Mouse (Mus musculus) forebrain, postnatal 0 days (tissue): Measurements from ENCODE around the gene Isyna1. TPM values are rescaled to one million over a fixed set of nuclear protein-coding genes. Genes with fewer than 3 reads are reported as not detected.

Experiments
- ATAC-seq: fragments of 200-750 bp; cut with Nextera tagmentation; 2 replicates; pipeline ENCODE4 v1.8.0; 2017; ENCODE audit warnings: mild to moderate bottlenecking, moderate library complexity
- DNase-seq: peaks from one replicate; pipeline ENCODE4 v3.0.0-alpha.2; 2015
- H3K27ac ChIP-seq: fragments of 300-500 bp; sonication (generic); 2 replicates; pipeline ENCODE4 v1.5.1; 2014; ENCODE audit warnings: low read depth, mild to moderate bottlenecking, antibody characterized with exemption, low read length, moderate library complexity, mixed read lengths
- H3K27me3 ChIP-seq: fragments of 300-500 bp; sonication (generic); 2 replicates; pipeline ENCODE4 v1.6.1; 2014; ENCODE audit warnings: mild to moderate bottlenecking, low read length, mixed read lengths; ENCODE audit not compliant: insufficient read depth
- H3K36me3 ChIP-seq: fragments of 300-500 bp; sonication (generic); 2 replicates; pipeline ENCODE4 v1.6.1; 2014; ENCODE audit warnings: mild to moderate bottlenecking, moderate library complexity; ENCODE audit not compliant: insufficient read depth
- H3K4me1 ChIP-seq: fragments of 300-500 bp; sonication (generic); 2 replicates; pipeline ENCODE4 v1.6.1; 2014; ENCODE audit warnings: antibody characterized with exemption; ENCODE audit not compliant: insufficient read depth
- H3K4me2 ChIP-seq: fragments of 300-500 bp; sonication (generic); 2 replicates; pipeline ENCODE4 v1.6.1; 2014; ENCODE audit warnings: low read depth, mild to moderate bottlenecking, moderate library complexity
- H3K4me3 ChIP-seq: fragments of 300-500 bp; sonication (generic); 2 replicates; pipeline ENCODE4 v1.5.1; 2014; ENCODE audit warnings: low read depth, low read length, mixed read lengths
- H3K9ac ChIP-seq: fragments of 300-500 bp; sonication (generic); 2 replicates; pipeline ENCODE4 v1.6.1; 2014; ENCODE audit warnings: mild to moderate bottlenecking
- H3K9me3 ChIP-seq: fragments of 300-500 bp; sonication (generic); 2 replicates; pipeline ENCODE4 v1.6.1; 2016; ENCODE audit warnings: low read length
- CTCF ChIP-seq: sonication (generic); IDR thresholded peaks from 2 replicates; pipeline ENCODE4 v1.5.1; 2016; ENCODE audit warnings: antibody characterized with exemption, control low read depth, low read depth
- whole genome bisulfite sequencing: fragments of 180-500 bp; shearing (Covaris S2); extraction: QIAGEN DNeasy Blood & Tissue Kit; methylation state at CpG from one replicate; pipeline ENCODE4 v1.1.7; 2014; 5-methylcytosine and 5-hydroxymethylcytosine counted together
- polyA plus RNA-seq: library from polyadenylated mRNA; unstranded; fragments of >200 nt; fragmentation: Nextera tagmentation; extraction: Ambion mirVana; gene quantifications from 2 replicates; pipeline ENCODE4 v1.2.1, GENCODE M21; 2015
- total RNA-seq: library from RNA; depleted of rRNA; stranded (reverse); fragments of >200 nt; gene quantifications from 2 replicates; pipeline ENCODE4 v1.2.3, GENCODE M21; 2014

Isyna1 gene
- total and polyA plus RNA-seq, 2 experiments from 2014 or later = 106 to 136 TPM

DNA sequence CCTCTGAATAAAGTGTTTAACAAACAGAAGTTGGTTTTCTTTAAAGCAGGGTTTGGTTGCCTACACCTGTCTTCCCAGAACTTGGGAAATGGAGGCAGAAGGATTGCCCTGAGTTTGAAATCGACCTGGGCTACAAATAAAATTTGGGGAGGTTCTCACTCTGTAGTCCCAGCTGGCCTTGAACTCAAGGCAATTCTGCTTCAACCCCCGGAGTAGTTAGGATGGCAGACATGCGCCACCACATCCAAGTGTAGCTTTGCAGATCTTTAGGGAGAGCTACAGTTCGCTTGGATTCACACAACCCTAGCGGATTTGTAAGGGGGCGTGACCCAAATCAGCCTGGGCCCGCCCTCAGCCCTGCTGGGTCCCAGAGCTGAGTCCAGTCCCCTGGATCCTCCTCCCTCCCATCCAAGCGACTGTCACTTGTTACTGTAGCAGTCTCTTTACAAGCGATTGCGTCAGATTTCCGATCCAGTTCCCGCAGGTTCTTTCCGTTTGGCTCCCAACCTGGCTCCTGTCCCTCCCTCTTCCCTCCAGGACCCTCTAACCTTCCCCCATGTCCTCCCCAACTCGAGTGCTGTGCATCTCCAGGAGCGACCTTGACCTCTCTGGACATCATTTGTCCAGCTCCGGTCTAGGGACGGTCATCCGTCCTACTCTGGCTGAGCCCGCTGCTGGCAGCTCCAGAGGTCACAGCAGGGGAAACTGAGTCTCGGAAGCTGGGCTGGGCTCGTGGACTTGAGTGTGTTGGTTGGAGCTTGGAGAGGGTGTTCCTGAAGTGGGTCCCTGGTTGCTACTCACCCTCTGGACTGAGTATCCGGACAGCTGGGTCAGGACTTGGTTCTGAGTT lies 36.6 kb downstream of the Isyna1 start:
- ATAC-seq (0 out of 2 replicates have a peak, but pooled peaks have one; percentile 7), DNase-seq (peak; percentile 11)
- no peaks in the 10 kb centered on the region for H3K36me3 ChIP-seq
- no peak overlapping the region for H3K27ac ChIP-seq
- no peak for TF ChIP-seq CTCF
- no peaks in the 10 kb centered on the region; the same call in 1 of the 2 replicates for H3K27me3 ChIP-seq
- no peak overlapping the region for H3K9ac ChIP-seq
- 18% methylated on average over 22 of the region's 22 CpGs for WGBS
- no peak overlapping the region for H3K4me3 ChIP-seq
- no peaks in the 10 kb centered on the region for H3K9me3 ChIP-seq
- 0 out of 2 replicates have a peak, but pooled peaks cover 3% of the 10 kb centered on the region for H3K4me1 ChIP-seq
- H3K4me2 ChIP-seq = peak overlapping the region; percentile 60; the same call in 1 of the 2 replicates

DNA sequence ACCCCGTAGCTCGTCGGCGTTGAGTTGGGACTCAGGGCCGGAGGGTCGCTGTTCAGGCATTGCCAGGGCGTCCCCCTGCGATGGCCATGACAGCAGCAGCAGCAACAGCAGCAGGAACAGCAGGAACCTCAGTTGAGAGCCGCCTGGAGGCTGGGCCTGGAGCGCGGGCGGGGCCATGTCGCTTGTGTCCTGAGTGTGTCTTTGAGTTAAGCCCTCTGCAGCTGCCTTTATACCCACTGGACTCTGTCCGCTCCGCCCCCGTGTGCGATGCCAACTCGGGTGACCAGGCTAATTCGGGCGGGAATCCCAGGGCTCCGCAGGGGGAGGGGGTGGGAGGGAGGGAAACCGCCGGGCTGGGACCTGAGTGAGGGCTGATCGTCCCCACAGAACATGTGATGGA lies 37.3 kb downstream of the Isyna1 start:
- H3K9ac ChIP-seq = no peak overlapping the region
- ATAC-seq (no peak), DNase-seq (no peak)
- TF ChIP-seq CTCF = no peak
- 24% methylated on average over 24 of the region's 24 CpGs for WGBS
- H3K27ac ChIP-seq = no peak overlapping the region
- no peak overlapping the region for H3K4me3 ChIP-seq
- H3K27me3 ChIP-seq = no peaks in the 10 kb centered on the region; the same call in 1 of the 2 replicates
- no peaks in the 10 kb centered on the region for H3K9me3 ChIP-seq
- no peaks in the 10 kb centered on the region for H3K36me3 ChIP-seq
- no peak overlapping the region for H3K4me2 ChIP-seq
- 0 out of 2 replicates have a peak, but pooled peaks cover 3% of the 10 kb centered on the region for H3K4me1 ChIP-seq

DNA sequence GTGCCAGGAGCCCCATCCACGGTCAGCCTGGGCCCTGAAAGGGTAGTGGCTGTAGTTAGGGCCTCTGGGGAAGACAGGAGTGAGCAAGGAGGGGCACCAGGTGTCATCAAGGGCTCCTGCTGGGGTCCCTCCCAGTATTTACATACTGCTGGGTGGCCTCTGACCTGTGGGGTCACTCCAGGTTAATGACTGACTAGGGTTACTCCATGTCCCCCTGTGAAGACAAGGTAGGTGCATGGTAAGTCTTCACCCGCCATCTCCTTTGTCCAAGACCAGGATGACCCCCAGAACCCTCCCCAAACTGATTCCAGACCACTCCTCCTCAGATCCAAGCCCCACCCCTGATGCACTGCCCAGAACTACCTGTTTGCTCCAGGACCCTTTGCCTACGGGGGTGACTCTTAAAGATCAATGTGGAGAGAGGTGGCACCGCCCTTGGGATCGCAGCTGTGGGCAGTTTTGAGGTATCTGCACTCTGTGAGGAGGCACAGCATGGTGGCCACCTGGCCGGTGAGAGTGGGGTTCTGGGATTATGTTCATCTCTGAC lies 38.2 kb downstream of the Isyna1 start, which contains the start of gene Gdf15:
Gene Gdf15, minus strand, starts transcription at position 111 of the 547 bp plus-strand sequence.
- Histone ChIP-seq H3K4me2 (no peak within 1 kb of the TSS), H3K36me3 (no peaks in the 10 kb centered on the region), H3K27ac (no peak within 1 kb of the TSS), H3K27me3 (no peaks in the 10 kb centered on the region; the same call in 1 of the 2 replicates), H3K9me3 (no peaks in the 10 kb centered on the region), H3K4me3 (no peak within 1 kb of the TSS), H3K4me1 (0 out of 2 replicates have a peak, but pooled peaks cover 3% of the 10 kb centered on the region), H3K9ac (no peak within 1 kb of the TSS; the same call in 1 of the 2 replicates)
- 85% methylated on average over 6 of the region's 6 CpGs for WGBS
- no peak for TF ChIP-seq CTCF
- ATAC-seq (no peak), DNase-seq (no peak)

DNA sequence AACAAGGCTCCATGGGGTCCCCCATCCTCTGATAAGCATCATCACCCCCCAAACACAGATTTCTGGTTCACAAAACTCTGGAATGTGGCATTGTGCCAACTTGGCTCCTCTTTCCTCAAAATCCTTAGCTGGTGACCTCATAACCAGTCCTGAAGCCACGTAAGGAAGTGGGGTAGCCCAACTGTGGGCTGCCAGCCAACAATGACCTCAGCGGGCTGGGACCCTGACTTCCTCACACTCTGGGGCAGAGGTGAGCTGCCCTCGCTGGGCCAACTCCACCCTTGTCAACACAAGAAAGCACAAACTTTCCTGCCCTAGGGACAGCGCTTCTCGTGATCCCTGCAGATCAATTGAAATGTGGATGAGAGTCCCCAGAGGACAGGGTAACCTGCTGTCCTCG lies 39.9 kb downstream of the Isyna1 start:
- Histone ChIP-seq H3K4me2 (no peak overlapping the region), H3K4me1 (0 out of 2 replicates have a peak, but pooled peaks cover 3% of the 10 kb centered on the region), H3K9ac (no peak overlapping the region), H3K27me3 (no peaks in the 10 kb centered on the region; the same call in 1 of the 2 replicates), H3K9me3 (no peaks in the 10 kb centered on the region), H3K4me3 (no peak overlapping the region), H3K27ac (no peak overlapping the region), H3K36me3 (no peaks in the 10 kb centered on the region)
- DNase-seq (no peak), ATAC-seq (no peak)
- TF ChIP-seq CTCF = no peak
- WGBS = 54% methylated on average over 6 of the region's 6 CpGs

DNA sequence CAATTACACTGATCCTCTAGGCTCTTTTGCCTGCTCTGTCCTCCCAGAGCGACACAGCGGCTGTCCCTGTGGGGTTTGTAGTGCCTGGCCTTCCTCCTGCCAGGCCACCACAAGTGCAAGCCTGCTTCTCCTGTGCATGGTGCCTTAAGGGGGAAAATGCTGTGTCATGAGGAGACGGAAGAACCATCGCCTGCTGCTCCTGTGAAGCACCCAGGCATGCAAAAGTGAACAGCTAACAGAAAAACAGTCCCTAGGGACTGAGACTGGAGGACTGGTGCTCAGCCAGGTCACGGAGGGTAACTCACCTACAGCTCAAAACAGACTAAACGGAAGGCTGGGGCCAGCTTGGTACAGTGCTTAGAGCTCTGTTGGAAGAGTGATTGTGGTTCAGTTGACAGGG lies 41.4 kb downstream of the Isyna1 start:
- WGBS = 71% methylated on average over 6 of the region's 6 CpGs
- Histone ChIP-seq H3K4me2 (no peak overlapping the region), H3K9me3 (no peaks in the 10 kb centered on the region), H3K4me3 (no peak overlapping the region), H3K36me3 (no peaks in the 10 kb centered on the region), H3K4me1 (no peaks in the 10 kb centered on the region), H3K27me3 (no peaks in the 10 kb centered on the region; the same call in 1 of the 2 replicates), H3K27ac (no peak overlapping the region), H3K9ac (no peak overlapping the region)
- no peak for TF ChIP-seq CTCF
- no peak for DNase-seq
- no peak for ATAC-seq

DNA sequence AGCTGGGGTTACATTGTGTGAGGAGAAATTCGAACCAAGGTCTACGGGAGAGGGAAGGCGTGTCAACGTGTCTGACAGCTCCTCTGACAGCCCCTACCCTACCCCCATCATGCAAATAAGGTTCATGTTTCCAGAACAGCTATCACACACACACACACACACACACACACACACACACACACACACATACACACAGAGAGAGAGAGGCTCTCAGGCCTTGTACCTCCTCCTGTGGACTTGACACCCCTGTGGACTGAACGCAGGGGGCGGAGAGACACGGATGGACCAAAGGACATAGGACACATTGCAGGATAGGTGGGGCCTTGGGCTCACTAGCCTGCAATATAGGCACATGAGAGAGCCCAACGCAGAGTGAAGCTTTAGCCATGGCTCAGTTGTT lies 42.7 kb downstream of the Isyna1 start:
- H3K27ac ChIP-seq = no peak overlapping the region
- no peak overlapping the region for H3K9ac ChIP-seq
- DNase-seq = no peak
- no peaks in the 10 kb centered on the region for H3K4me1 ChIP-seq
- H3K36me3 ChIP-seq = no peaks in the 10 kb centered on the region
- ATAC-seq = no peak
- H3K9me3 ChIP-seq = no peaks in the 10 kb centered on the region
- TF ChIP-seq CTCF = no peak
- no peak overlapping the region for H3K4me2 ChIP-seq
- 61% methylated on average over 8 of the region's 8 CpGs for WGBS
- no peaks in the 10 kb centered on the region for H3K27me3 ChIP-seq
- H3K4me3 ChIP-seq = no peak overlapping the region

DNA sequence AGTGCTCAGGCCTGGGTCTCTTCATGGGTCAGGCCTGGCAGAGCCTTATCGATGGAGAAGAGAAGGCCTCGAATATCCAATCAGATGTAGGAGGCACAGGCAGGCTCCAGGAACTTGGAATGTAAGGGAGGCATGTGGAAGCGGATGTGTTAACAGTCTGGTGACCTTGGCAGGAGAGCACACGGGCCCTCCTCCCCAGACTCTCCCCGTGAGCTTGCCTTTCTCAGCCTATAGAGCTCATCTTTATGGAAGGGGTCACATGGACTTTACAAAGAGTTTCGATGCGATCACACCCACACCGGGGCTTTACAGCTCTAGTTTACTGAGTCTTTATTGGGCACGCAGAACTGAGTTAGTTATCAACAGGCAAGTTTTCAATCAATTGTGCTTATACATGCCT lies 44.6 kb downstream of the Isyna1 start:
- no peak overlapping the region for H3K9ac ChIP-seq
- H3K4me2 ChIP-seq = no peak overlapping the region
- ATAC-seq (no peak), DNase-seq (no peak)
- no peaks in the 10 kb centered on the region for H3K27me3 ChIP-seq
- H3K4me1 ChIP-seq = no peaks in the 10 kb centered on the region
- 72% methylated on average over 9 of the region's 9 CpGs for WGBS
- H3K27ac ChIP-seq = no peak overlapping the region
- no peaks in the 10 kb centered on the region for H3K36me3 ChIP-seq
- TF ChIP-seq CTCF = no peak
- H3K4me3 ChIP-seq = no peak overlapping the region
- no peaks in the 10 kb centered on the region for H3K9me3 ChIP-seq
